Mouse (Mus musculus) G1E (cell line): Measurements from ENCODE around the gene Chchd1.

ENCODE experiments used
- CTCF ChIP-seq: IDR thresholded peaks from 2 replicates; pipeline ENCODE4 v1.5.1; 2012; ENCODE audit warnings: low read depth, low read length, inconsistent platforms, mixed read lengths
- TAL1 ChIP-seq: conservative IDR thresholded peaks from 2 replicates; pipeline ENCODE4 v1.6.1; 2012; ENCODE audit warnings: low read depth, low read length, inconsistent platforms, mixed read lengths

DNA sequence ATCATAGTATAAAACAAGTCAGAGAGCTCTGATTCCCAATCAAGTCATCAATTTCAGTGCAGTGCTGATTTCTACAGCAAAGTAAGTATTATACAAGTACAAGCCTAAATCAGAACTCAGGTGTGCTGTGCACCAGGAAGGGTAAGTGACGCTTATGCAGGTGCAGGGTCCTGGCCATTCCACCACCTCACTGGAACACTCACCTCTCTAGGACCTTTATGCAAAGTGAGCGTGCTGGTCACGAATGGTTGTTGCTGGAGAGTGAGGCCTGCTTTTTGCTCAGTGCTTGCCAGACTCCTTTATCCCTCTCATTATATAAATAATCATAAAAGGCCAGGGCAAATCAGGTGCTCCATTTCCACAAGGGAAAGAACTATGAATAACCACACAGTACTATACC is 2.4 kb upstream of the Chchd1 start:
- no peak for TF ChIP-seq CTCF
- TF ChIP-seq TAL1, result no peak
